Mouse (Mus musculus) inflammation-experienced regulatory T-cells, adult 6 months (primary cell): ENCODE measurements around the gene Ucn2. TPM values are rescaled to one million over a fixed set of nuclear protein-coding genes. Genes with fewer than 3 reads are reported as not detected.

Experiments
- ATAC-seq: one replicate; pipeline ENCODE4 v1.8.0; 2017
- polyA plus RNA-seq, 3 experiments: library from polyadenylated mRNA; unstranded; fragments of 100-300 nt; shearing (Covaris generic); gene quantifications; one replicate each; pipeline ENCODE4 v1.2.1; 2017

Ucn2 gene
- polyA plus RNA-seq: not detected

DNA sequence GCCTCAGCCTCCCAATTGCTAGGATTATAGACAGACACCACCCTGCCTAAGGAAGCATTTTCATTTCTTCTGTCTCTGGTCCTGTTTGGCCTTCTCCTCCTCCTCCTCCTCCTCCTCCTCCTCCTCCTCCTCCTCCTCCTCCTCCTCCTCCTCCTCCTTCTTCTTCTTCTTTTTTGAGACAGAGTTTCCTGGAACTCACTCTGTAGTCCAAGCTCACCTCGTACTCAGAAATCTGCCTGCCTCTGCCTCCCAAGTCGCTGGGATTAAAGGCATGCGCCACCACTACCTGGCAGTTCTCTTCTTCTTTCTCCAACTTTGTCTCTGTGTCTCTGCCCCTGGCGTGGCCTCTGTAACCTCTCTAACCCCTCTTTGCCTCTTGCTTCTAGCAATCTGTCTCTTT lies at the start of gene Ucn2:
Gene Ucn2, plus strand, starts transcription at position 301 of the 400 bp plus-strand sequence.
- ATAC-seq: no peak

DNA sequence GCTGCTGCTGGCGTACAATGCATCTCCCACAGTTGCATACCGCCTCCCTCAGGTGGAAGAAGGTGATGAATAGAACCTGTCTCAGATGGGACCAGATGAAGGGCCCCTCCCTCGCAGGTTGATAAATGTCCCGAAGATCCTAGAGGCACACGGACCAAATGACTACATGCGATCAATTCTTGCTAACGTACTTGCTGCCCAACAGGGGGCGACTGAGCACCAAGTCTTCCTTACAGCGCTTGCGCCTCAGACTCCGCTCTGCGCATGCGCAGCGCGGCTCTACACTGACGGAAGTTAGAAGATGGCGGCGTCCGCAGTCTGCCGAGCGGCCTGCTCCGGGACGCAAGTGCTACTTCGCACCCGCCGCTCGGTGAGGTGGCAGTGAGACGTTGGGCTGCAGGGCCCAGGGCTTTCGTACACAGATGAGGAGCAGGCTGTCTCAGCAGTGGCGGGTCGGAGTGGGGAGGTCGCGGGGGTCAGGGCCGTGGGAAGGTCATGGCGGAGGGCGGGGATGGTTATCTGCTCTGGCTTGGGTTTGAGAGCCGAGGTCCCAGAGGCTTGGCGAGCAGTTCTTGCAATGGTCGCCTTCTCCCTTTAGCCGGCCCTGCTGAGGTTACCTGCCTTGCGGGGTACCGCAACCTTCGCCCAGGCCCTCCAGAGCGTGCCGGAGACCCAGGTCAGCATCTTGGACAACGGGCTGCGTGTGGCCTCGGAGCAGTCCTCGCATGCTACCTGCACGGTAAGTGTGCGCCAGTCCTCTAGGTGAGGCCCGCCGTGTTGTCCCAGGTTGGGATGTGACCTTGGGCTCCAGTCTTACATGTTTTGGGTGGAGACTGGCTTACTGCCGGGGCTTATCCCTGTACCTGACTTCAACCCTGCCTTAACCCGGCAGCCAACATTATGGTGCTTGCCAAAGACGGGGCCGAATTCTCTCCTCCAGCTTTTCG lies 49.1 kb upstream of the Ucn2 start, which contains the start of gene Uqcrc1:
Gene Uqcrc1, plus strand, starts transcription at position 216 of the 947 bp plus-strand sequence.
- ATAC-seq: peak; percentile 95

DNA sequence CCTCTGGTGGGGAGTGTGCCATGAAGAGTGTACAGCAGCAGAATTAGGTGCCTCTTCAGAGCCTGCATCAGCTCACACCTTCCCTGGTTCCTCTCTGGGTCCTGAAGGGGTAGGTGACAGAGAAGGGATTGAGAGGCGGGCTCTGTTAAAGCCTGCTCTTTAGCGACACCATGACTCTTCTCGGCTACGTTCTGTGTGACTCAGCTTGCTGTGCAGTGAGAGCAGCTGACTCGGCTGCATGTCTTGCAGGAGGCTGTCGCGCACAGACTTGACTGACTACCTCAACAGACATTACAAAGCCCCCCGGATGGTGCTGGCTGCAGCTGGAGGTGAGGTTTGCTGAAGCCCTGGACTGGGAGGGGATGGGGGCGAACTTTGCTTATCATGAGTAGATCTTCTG lies 40.7 kb upstream of the Ucn2 start:
- no peak for ATAC-seq

DNA sequence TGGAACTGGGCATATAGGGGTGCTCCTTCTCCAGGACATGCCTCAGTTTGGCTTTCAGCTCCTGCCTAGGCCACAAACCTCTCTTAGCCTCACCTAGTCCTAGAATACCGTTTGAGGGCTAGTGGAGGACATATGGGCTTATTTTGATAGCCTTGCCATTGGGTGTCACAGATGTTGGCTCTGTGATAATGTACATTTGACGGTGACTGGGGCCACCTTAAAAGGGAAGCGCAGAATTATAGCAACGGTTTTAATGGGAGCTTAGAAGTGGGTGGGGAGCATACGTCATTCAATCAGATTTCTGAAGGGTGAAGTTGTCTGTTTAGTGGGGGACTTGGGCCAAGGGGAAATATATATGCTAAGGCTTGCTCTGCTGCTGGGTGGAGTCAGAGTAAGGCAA lies 40.2 kb upstream of the Ucn2 start:
- ATAC-seq: no peak

DNA sequence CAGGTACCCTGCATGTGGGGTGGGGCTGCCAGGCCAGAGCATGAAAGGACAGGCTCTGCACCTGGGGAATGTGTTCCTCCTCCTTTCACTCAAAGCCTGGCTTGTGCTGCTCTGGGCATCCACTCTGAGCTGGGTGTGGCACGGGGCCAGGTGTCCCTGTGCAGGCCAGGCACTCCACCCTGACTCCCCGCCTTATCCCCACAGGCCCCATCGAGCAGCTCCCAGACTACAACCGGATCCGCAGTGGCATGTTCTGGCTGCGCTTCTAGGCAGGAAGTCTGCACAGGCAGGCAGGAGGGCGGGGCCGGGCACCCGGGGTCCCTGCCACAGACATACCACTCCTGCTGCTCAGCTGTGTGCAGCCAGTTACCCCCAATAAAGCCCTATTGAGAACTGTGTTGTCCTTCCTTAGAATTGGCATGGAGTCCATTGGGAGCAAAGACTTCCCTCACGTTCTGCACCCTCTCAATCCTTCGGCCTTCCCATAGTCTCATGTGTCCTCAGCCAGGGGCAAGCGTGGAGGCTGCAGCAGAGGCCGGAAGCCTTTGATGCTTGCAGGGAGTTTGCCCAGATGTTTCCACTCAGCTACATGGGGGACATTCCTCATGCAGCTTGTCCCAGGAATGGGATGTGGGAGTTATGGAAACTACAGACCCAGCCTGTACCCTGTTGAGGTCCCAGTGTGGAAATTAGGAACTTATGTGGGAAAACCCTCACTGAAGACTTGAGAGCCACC lies 36.4 kb upstream of the Ucn2 start:
- no peak for ATAC-seq

DNA sequence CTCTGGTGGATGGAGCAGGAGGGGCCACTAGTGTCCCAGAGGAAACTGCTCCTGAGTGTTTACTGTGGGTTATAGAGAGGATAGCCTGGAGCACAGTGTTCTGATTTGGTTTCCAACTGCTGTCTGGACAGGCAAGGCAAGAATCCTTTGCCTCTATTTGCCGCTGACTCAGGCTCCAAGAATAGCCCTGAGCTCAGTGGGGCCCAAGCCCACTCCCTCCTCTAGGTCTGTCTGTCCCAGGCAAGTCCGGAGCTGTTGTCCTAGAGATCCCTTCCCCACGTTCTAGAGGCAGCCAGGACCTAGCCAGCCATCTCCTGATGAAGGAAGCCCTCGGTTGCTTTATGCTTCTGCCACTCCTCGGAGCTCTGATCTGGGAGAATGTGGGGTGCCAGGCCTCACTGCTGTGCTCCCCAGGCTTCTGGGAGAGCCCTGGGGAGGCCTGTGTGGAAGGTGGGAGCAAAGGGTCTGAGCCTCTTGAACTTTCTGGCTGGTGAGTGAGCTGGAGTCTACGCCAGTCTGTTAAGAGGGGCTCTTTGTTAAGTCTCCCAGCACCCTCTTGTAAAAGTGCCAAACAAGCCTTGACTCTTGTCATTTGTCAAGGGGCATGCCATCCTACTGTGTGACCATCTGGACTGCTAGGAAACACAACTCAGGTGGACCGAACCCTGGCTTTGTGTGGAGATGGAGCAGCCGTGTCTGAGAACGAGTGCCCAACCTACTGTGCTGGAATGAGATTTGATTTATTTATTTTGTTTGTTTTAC lies 35.7 kb upstream of the Ucn2 start:
- no peak for ATAC-seq

DNA sequence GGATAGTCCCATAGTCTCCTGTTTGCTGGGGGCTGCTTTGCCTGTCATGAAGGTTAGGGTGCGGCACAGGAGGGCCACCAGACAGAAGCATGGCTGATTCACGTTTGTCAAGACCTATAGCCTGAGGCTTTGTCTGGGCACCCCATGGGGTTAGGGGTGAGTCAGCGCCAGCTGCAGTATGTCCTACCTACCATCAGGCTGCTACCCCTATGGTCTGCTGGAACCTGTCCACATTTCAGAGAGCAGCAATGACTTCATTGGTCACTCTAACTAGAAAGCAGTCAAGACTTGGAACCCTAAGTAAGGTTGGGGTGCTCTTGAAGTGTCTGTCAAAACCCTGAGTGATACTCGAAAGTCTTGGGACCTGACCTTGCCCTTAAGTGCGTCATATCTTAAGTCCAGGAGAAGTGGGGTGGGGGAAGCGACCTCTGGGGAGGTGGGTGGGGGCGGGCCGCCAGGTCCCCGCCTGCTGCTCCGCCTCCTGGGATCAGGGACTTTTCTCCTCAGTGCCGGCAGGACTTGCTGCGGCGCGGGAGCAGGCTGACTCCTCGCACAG lies 32.7 kb upstream of the Ucn2 start, which contains the start of gene Col7a1:
Gene Col7a1, plus strand, starts transcription at position 506 of the 556 bp plus-strand sequence.
- ATAC-seq: no peak

DNA sequence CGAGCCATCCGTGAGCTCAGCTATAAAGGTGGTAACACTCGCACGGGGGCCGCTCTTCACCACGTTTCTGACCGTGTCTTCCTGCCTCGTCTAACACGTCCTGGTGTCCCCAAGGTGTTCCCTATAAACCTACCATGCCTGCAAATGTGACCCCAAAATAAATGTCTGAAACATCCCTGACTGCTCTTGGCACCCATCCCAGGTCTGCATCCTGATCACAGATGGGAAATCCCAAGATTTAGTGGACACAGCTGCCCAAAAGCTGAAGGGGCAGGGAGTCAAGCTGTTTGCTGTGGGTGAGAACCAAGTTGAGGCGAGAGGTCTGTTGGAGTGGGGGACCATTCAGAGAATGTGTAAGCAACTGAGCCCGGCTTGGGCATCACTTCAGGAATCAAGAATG lies 30.6 kb upstream of the Ucn2 start:
- ATAC-seq: no peak

DNA sequence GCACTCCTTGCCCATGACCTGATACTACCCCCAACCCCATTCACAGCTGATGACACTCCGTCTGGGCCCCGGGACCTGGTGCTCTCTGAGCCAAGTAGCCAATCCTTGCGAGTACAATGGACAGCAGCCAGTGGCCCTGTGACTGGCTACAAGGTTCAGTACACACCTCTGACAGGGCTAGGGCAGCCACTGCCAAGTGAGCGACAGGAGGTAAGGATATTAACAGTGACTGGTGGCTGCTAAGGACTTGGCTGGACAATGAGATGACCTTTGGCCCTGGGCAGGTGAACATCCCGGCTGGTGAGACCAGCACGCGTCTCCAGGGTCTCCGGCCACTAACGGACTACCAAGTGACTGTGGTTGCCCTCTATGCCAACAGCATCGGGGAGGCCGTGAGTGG lies 30.0 kb upstream of the Ucn2 start:
- ATAC-seq: no peak

DNA sequence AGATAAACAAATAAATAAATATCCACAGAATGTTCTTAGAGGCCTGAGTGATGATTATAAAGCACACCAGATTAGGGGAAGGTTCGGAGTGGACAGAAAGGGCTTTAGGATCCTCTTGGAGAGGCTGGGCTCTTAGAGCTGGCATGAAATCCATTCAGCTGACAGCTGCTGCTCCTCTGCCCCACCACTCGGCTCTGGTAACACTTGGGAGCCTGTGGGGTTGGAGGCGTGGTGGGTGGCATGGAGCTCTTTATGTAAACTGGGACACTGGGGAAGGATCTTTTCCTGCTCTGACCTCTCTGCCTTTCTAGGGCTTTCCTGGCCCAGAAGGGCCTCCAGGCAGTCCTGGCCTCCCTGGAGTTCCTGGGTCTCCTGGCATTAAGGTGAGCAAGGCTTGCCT lies 22.2 kb upstream of the Ucn2 start:
- ATAC-seq: no peak

DNA sequence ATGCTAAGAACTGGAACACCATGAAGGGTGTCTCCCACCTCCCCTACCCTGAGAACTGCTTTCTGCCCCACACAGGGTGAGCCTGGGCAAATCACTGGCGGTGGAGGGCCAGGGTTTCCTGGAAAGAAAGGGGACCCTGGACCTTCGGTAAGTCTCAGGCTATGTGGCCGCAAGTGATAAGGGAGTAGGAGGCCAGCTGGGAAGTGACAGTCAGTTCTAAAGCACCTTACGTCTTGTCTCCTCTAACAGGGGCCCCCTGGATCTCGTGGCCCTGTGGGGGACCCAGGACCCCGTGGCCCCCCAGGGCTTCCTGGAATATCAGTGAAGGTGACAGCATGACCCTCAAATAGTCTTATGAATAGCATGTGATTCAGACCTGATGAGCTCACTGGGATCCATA lies 21.5 kb upstream of the Ucn2 start:
- no peak for ATAC-seq

DNA sequence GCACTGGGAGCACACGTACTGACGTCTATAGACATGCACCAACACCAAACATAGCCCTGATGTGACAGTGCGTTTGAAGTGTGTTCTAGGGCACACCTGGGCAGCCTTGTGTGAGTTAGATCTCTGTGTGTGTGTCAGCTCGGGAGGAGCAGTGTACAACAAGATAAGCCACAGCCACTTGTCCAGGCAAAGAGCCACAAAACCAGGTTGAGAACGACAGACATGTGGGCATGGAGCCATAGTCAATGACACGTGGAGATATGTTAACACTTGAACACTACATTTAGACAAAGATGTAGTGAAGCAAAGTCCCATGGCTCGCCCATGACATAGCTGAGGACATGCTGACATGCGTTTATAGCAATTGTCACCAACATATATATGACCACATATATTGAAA lies 15.2 kb upstream of the Ucn2 start:
- ATAC-seq: no peak

DNA sequence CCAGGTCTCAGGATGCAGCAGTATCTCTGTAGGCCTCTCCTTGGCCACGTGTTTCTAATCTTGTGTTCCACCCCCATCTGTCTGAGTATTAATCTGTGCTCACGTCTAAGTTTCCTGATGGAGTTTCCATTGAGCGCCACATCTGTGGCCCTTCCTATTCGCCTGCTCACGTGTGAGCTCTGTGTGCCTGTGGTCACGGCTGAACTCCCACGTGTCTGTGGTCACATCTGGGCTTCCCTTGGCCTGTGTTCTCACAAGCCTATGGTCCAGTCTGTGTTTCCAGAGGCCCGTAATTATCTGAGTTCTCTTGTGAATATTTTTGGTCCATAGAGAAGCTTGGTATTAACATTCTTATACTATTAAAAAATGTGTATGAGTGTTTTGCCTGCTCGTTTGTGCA lies 9.3 kb upstream of the Ucn2 start:
- ATAC-seq: no peak

DNA sequence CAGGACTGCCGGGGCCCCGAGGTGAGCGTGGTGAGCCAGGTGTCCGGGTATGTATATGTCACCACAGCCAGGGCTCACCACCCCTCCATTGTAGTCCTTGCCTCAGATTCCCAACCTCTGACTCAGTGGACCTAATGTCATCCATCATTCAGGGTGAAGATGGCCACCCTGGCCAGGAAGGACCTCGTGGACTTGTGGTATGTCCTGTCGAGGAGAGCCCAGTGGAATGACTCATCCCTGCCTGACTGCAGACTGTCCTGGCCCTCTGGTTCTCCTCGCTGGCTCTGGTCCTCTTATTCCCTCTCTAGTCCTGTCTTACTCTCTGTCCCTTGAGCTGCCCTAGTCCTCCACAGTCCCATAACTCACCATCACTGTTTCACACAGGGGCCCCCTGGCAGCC lies 7.8 kb upstream of the Ucn2 start:
- no peak for ATAC-seq

DNA sequence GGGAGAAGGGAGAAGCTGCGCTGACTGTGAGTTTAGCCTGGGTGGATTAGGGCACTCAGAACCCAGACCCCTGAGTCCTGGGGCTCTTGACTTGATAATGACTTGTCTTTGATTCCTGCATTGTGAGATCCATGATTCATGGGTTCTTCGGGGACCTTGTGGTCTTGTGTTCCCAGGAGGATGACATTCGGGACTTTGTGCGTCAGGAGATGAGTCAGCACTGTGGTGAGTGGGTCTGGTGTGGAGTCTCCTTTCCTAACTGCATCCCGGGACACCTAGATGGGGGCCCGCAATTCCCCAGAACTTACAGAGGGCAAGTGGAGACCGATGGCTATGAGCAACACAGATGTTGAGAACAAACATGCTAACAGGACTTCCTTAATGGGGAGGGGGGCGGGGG lies 3.3 kb upstream of the Ucn2 start:
- ATAC-seq: no peak

DNA sequence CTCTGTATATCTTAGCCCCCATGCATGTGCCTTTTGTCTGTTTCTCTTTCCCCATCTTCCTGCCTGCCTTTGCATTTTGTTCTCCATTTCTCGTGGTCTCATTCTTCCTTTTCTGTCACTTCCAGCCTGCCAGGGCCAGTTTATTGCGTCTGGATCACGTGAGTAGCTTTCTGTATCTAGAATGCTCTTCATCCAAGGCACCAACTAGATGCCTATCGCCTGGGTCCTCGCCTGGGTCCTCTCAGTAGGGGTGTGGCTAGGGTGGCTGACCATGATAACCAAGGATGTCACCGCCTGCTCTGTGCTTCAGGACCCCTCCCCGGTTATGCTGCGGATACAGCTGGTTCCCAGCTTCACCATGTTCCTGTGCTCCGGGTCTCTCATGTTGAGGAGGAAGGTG lies 2.6 kb upstream of the Ucn2 start:
- no peak for ATAC-seq

DNA sequence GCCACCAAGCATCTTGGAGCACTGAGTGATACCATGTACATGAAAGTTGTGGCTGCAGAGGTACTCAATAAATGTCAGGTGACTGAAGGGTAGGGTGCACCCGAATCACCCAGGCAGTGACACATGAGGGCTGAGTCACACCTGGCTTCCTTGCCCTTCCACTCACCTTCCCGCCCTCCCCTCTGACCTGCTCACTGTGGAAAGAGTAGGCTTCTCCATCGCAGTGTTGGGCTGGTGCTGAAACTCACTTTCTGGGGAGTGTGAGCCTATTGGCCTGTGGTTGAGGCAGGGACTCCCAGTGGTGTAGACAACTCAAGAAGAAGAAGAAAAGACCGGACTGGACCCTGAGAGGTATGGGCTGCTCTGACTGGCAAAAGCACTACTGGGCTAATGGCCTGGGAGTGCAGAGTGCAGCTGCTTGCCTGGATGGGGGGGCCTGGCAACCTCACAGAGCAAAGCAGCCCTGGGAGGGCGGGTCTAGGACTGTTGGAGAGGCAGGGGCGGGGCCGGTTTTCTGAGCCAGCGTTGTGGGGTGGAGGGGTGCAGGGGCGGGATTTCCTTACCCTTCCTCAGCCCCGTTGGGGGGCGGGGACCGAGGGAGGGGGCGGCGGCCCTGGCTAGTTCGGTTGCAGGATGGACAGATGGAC lies 2.0 kb downstream of the Ucn2 start:
- no peak for ATAC-seq

DNA sequence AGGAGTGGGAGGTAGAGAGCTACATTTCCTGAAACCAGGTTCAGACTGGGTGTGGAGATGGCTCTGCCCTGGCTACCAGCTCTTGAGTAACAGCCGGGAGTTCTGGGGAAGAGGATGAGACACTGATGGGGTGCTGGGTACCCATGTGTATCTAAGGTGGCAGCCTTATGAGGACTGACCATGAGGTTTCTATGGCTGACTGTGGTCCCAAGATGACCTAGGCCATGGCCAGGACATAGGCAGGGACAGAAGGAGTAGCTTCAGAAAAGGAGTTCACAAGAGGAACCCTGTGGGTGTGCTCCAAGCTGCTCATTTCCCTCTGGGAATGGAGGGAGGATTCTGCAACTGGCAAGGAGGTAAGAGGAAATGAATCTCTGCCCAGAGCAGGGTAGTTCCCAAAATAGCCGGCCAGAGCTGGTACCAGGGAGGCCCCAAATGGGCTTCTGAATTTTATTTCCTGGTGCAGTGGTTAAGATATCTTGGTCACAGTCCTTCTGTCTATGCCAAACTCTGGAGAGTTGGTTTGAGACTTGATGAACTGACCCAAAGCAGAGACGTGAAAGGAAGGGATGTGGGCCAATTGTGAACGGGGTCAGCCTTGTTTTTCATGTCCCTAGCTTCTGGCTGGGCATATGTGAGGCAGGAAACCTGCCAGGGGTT lies 4.1 kb downstream of the Ucn2 start:
- no peak for ATAC-seq

DNA sequence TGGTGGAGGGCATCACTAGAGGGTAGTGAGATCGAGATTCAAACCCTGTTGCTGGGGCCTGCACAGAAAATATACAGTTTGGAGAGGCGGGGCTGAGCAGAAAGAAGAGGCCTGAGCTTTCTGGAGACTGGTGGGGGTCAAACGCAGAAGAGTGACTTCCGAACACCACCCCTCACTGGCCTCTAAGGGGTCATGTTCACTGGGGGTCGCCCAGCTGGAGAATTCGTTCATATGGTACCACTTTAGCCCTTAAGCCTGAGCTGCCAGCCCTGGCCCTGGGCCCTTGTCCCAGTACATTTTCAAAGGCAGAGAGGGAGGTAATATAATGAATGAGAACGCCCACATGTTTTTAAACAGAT lies 4.6 kb downstream of the Ucn2 start:
- no peak for ATAC-seq

DNA sequence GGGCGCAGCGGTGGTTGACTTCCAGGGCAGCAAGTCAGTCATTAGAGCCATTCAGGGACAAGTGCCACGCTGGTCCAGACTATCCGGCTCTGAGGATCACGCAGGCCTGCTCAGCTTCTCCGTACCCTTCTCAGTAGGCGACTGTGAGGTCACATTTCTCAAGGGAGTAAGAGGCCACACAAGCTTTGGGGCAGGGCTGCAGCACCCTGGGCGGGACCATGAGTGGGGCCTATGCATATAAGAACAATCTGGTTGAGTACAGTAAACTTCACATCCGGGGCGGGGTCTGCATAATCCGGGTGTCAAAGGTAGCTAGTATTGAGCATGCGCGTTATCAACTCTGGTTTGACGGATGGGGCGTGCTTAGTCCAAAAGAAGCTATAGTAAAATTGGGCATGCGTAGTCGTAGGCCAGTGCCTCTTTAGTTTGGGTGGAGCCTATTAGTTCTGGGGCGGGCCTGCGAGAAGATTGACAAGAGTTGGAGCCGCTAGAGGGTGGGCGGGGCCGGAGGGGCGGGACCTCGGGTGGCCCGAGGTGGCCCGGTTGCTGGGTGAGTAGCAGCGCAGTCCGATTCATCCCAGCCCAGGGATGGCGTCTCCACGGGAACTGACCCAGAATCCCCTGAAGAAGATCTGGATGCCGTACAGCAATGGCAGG lies 5.7 kb downstream of the Ucn2 start, which contains the start of gene Pfkfb4:
Gene Pfkfb4, plus strand, starts transcription at position 351 of the 657 bp plus-strand sequence.
- peak; percentile 97 for ATAC-seq

DNA sequence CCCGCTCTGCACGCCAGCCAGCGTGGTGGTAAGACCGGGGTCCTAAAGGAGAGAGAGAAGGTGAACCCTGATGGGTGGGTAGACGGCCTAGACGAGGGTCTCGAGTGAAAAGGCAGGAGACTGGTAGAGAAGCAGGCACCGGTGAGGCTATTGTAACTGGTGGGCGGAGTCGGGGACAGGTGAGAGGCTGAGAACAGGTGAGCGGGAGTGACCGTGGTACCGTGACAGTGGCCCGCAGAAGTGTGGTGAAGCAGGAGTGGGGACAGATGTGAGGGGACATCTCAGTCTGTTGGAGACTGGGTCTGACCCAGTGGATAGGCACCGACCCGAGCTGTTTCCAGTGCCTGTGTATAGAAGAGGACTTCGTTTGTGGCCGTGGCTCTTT lies 6.3 kb downstream of the Ucn2 start:
- ATAC-seq: no peak
